Mouse (Mus musculus) intestine, embryonic 15.5 days (tissue): ENCODE results near the gene Clps. TPM values are rescaled to one million over a fixed set of nuclear protein-coding genes. Genes with fewer than 3 reads are reported as not detected.
A peak's percentile ranks its signal among the peaks of the same experiment; 100 is the strongest.

Source experiments
- ATAC-seq: fragments of 200-750 bp; cut with Nextera tagmentation; 2 replicates; pipeline ENCODE4 v1.8.0; 2017; ENCODE audit warnings: moderate TSS enrichment, moderate library complexity
- H3K27ac ChIP-seq: fragments of 300-500 bp; sonication (generic); 2 replicates; pipeline ENCODE4 v1.5.1; 2015; ENCODE audit warnings: mild to moderate bottlenecking, inconsistent platforms
- H3K27me3 ChIP-seq: fragments of 300-500 bp; sonication (generic); replicated peaks from 2 replicates; pipeline ENCODE4 v1.6.1; 2015; ENCODE audit warnings: inconsistent platforms
- H3K36me3 ChIP-seq: fragments of 300-500 bp; sonication (generic); 2 replicates; pipeline ENCODE4 v1.6.1; 2015; ENCODE audit warnings: inconsistent platforms
- H3K4me1 ChIP-seq: fragments of 300-500 bp; sonication (generic); replicated peaks from 2 replicates; pipeline ENCODE4 v1.6.1; 2015; ENCODE audit warnings: inconsistent platforms
- H3K4me2 ChIP-seq: fragments of 300-500 bp; sonication (generic); replicated peaks from 2 replicates; pipeline ENCODE4 v1.6.1; 2015; ENCODE audit warnings: mild to moderate bottlenecking, inconsistent platforms
- H3K4me3 ChIP-seq: fragments of 300-500 bp; sonication (generic); replicated peaks from 2 replicates; pipeline ENCODE4 v1.5.1; 2015; ENCODE audit warnings: inconsistent platforms
- H3K9ac ChIP-seq: fragments of 300-500 bp; sonication (generic); 2 replicates; pipeline ENCODE4 v1.6.1; 2015; ENCODE audit warnings: inconsistent platforms
- H3K9me3 ChIP-seq: fragments of 300-500 bp; sonication (generic); 2 replicates; pipeline ENCODE4 v1.6.1; 2016; ENCODE audit warnings: inconsistent platforms
- WGBS: fragments of 180-500 bp; shearing (Covaris S2); methylation state at CpG from one replicate; pipeline ENCODE4 v1.1.7; 2015; 5-methylcytosine and 5-hydroxymethylcytosine counted together
- polyA plus RNA-seq: library from polyadenylated mRNA; unstranded; fragments of >200 nt; fragmentation: Nextera tagmentation; extraction: Ambion mirVana; gene quantifications from 2 replicates; pipeline ENCODE4 v1.2.1, GENCODE M21; 2015

Clps gene
- polyA plus RNA-seq: 958 and 2,971 TPM in 2 replicates

GRCm38 (mm10) chr17:28560598-28560997 is at the start of gene Clps:
Gene Clps, minus strand, starts transcription at chr17:28560766.
- H3K9me3 ChIP-seq: no peaks in the 10 kb centered on the region
- no peak within 1 kb of the TSS for H3K4me2 ChIP-seq
- no peak within 1 kb of the TSS for H3K9ac ChIP-seq
- ATAC-seq: 0 out of 2 replicates have a peak, but pooled peaks have one; percentile 21
- peaks cover 9% of the 10 kb centered on the region; the same call in 1 of the 2 replicates for H3K4me1 ChIP-seq
- H3K27ac ChIP-seq: peak within 1 kb of the TSS; percentile 15; the same call in 1 of the 2 replicates
- H3K36me3 ChIP-seq: no peaks in the 10 kb centered on the region
- WGBS: 56% methylated on average over 4 of the region's 4 CpGs
- H3K4me3 ChIP-seq: no peak within 1 kb of the TSS
- no peaks in the 10 kb centered on the region for H3K27me3 ChIP-seq

GRCm38 (mm10) chr17:28609543-28609942 is 49.0 kb upstream of the Clps start:
- H3K4me2 ChIP-seq: no peak overlapping the region
- H3K36me3 ChIP-seq: peaks cover 11% of the 10 kb centered on the region; the same call in 1 of the 2 replicates
- H3K4me1 ChIP-seq: no peaks in the 10 kb centered on the region
- no peak for ATAC-seq
- H3K27ac ChIP-seq: no peak overlapping the region
- H3K27me3 ChIP-seq: no peaks in the 10 kb centered on the region
- no peak overlapping the region for H3K4me3 ChIP-seq
- no peaks in the 10 kb centered on the region for H3K9me3 ChIP-seq
- H3K9ac ChIP-seq: no peak overlapping the region
- 70% methylated on average over 3 of the region's 3 CpGs for WGBS

GRCm38 (mm10) chr17:28601557-28602250 is 41.1 kb upstream of the Clps start:
- ATAC-seq: no peak
- peaks cover 50% of the 10 kb centered on the region for H3K36me3 ChIP-seq

GRCm38 (mm10) chr17:28600780-28601179 is 40.2 kb upstream of the Clps start:
- H3K27me3 ChIP-seq: no peaks in the 10 kb centered on the region
- no peak overlapping the region for H3K9ac ChIP-seq
- no peaks in the 10 kb centered on the region for H3K9me3 ChIP-seq
- ATAC-seq: no peak
- H3K4me3 ChIP-seq: no peak overlapping the region
- no peak overlapping the region for H3K27ac ChIP-seq
- 84% methylated on average over 5 of the region's 5 CpGs for WGBS
- peaks cover 53% of the 10 kb centered on the region for H3K36me3 ChIP-seq
- no peaks in the 10 kb centered on the region for H3K4me1 ChIP-seq
- no peak overlapping the region for H3K4me2 ChIP-seq

More at GRCm38 (mm10) chr17:28601557-28602250, 41.1 kb upstream of the Clps start:
- Histone ChIP-seq H3K4me1 (no peaks in the 10 kb centered on the region), H3K9ac (no peak overlapping the region), H3K27me3 (no peaks in the 10 kb centered on the region), H3K4me3 (no peak overlapping the region), H3K4me2 (no peak overlapping the region), H3K27ac (no peak overlapping the region), H3K9me3 (no peaks in the 10 kb centered on the region)
- WGBS: 89% methylated on average over 9 of the region's 9 CpGs

GRCm38 (mm10) chr17:28593965-28594364 is 33.4 kb upstream of the Clps start:
- no peak overlapping the region for H3K4me2 ChIP-seq
- no peak overlapping the region for H3K27ac ChIP-seq
- H3K4me1 ChIP-seq: no peaks in the 10 kb centered on the region
- WGBS: 56% methylated on average over 4 of the region's 4 CpGs
- no peak overlapping the region for H3K9ac ChIP-seq
- no peak for ATAC-seq
- H3K36me3 ChIP-seq: peaks cover 61% of the 10 kb centered on the region
- H3K9me3 ChIP-seq: no peaks in the 10 kb centered on the region
- H3K27me3 ChIP-seq: no peaks in the 10 kb centered on the region
- no peak overlapping the region for H3K4me3 ChIP-seq

- ATAC-seq: peak; percentile 47; the same call in 1 of the 2 replicates
- no peak overlapping the region for H3K4me2 ChIP-seq
- no peaks in the 10 kb centered on the region for H3K4me1 ChIP-seq
- peaks cover 58% of the 10 kb centered on the region for H3K36me3 ChIP-seq
- H3K4me3 ChIP-seq: no peak overlapping the region
- WGBS: 17% methylated on average over 4 of the region's 4 CpGs
- no peak overlapping the region for H3K27ac ChIP-seq
- no peaks in the 10 kb centered on the region for H3K27me3 ChIP-seq
- H3K9me3 ChIP-seq: no peaks in the 10 kb centered on the region
- no peak overlapping the region for H3K9ac ChIP-seq
Observed at GRCm38 (mm10) chr17:28592998-28593397, 32.4 kb upstream of the Clps start.

GRCm38 (mm10) chr17:28591476-28591875 is 30.9 kb upstream of the Clps start:
- no peak overlapping the region for H3K9ac ChIP-seq
- peaks cover 51% of the 10 kb centered on the region for H3K36me3 ChIP-seq
- H3K4me2 ChIP-seq: no peak overlapping the region
- no peak overlapping the region for H3K27ac ChIP-seq
- ATAC-seq: no peak
- no peaks in the 10 kb centered on the region for H3K9me3 ChIP-seq
- no peak overlapping the region for H3K4me3 ChIP-seq
- H3K4me1 ChIP-seq: no peaks in the 10 kb centered on the region
- H3K27me3 ChIP-seq: no peaks in the 10 kb centered on the region
- 91% methylated on average over 5 of the region's 5 CpGs for WGBS

GRCm38 (mm10) chr17:28590596-28590995 is 30.0 kb upstream of the Clps start:
- Histone ChIP-seq H3K4me3 (no peak overlapping the region), H3K4me1 (no peaks in the 10 kb centered on the region), H3K9ac (no peak overlapping the region), H3K27me3 (no peaks in the 10 kb centered on the region), H3K36me3 (peaks cover 49% of the 10 kb centered on the region), H3K27ac (no peak overlapping the region), H3K4me2 (no peak overlapping the region), H3K9me3 (no peaks in the 10 kb centered on the region)
- ATAC-seq: no peak
- WGBS: 87% methylated on average over 3 of the region's 3 CpGs

GRCm38 (mm10) chr17:28588591-28588990 is 28.0 kb upstream of the Clps start:
- ATAC-seq: no peak
- Histone ChIP-seq H3K9me3 (no peaks in the 10 kb centered on the region), H3K4me1 (no peaks in the 10 kb centered on the region), H3K4me2 (no peak overlapping the region), H3K27me3 (no peaks in the 10 kb centered on the region), H3K36me3 (peaks cover 44% of the 10 kb centered on the region), H3K4me3 (no peak overlapping the region), H3K9ac (no peak overlapping the region), H3K27ac (no peak overlapping the region)
- WGBS: 73% methylated on average over 2 of the region's 2 CpGs

- Histone ChIP-seq H3K4me1 (no peaks in the 10 kb centered on the region), H3K27ac (no peak overlapping the region), H3K4me2 (no peak overlapping the region), H3K27me3 (no peaks in the 10 kb centered on the region), H3K36me3 (peaks cover 29% of the 10 kb centered on the region), H3K9me3 (no peaks in the 10 kb centered on the region), H3K4me3 (no peak overlapping the region), H3K9ac (no peak overlapping the region)
- WGBS: 82% methylated on average over 3 of the region's 3 CpGs
- no peak for ATAC-seq
Observed at GRCm38 (mm10) chr17:28586509-28586908, 25.9 kb upstream of the Clps start.

- Histone ChIP-seq H3K4me3 (no peak overlapping the region), H3K4me2 (no peak overlapping the region), H3K27ac (no peak overlapping the region), H3K9ac (no peak overlapping the region), H3K9me3 (no peaks in the 10 kb centered on the region), H3K27me3 (no peaks in the 10 kb centered on the region), H3K36me3 (no peaks in the 10 kb centered on the region), H3K4me1 (peaks cover under 1% of the 10 kb centered on the region; the same call in 1 of the 2 replicates)
- WGBS: 56% methylated on average over 2 of the region's 2 CpGs
- ATAC-seq: no peak
Observed at GRCm38 (mm10) chr17:28581056-28581455, 20.5 kb upstream of the Clps start.

- H3K4me3 ChIP-seq: no peak overlapping the region
- H3K4me1 ChIP-seq: peaks cover 7% of the 10 kb centered on the region
- no peaks in the 10 kb centered on the region for H3K9me3 ChIP-seq
- H3K27ac ChIP-seq: no peak overlapping the region
- ATAC-seq: peak; percentile 60
- H3K9ac ChIP-seq: no peak overlapping the region
- H3K4me2 ChIP-seq: no peak overlapping the region
- H3K36me3 ChIP-seq: no peaks in the 10 kb centered on the region
- H3K27me3 ChIP-seq: no peaks in the 10 kb centered on the region
- 3% methylated on average over 9 of the region's 9 CpGs for WGBS
Observed at GRCm38 (mm10) chr17:28580396-28580795, 19.8 kb upstream of the Clps start.
